ENCODE assay signal across 25 mouse cellular contexts in the genomic region with DNA sequence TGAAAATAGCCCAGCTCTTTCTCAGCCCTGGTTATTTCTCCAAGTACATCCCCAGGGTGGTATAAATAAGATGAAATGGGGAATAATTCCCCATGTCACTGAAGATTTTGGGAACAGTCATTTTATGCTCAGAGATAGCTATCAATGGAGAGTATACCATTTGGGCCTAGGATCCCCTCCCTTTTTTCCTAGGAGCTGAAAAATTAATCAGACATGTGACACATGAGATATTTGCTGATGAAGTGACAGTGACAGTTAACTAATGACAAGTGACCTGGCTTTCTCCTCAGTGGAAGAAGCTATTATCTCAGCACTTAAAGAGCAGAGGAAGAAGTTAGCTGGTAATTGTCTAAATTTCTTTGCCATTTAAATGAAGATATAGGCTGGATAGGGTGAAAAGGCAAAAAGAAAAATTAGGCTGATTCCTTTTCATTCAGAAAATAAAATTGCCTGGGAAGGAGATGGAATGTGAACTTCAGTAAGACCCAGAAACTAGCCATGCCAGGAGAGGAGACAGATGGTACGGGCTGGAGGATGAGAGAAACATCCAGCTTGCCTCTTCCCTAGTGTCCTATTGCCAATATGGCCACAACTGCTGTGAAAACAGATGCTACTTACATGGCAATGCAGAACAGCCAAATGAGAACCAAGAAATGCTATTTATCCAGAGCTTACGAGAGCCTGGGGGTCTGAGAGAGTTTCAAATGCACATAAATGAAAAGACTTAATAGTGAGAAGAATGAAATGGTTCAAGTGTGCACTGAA.
DNase-seq lines count a peak whose midpoint lies in the region; ATAC-seq lines count a peak whose summit lies in the region.
"Had no signal": no experiment of that assay in that cellular context is flagged by ENCODE, and none has a peak within 500 bp of the region (broad histone marks: within the 10 kb centered on the region; RNA-seq: fewer than 3 reads in every experiment).

No protein-coding gene starts in this region.

- H3K36me3 ChIP-seq in hindbrain, embryonic 13.5 days: no peaks in the 10 kb centered on the region
- H3K36me3 ChIP-seq in hindbrain, embryonic 12.5 days: no peaks in the 10 kb centered on the region
- H3K36me3 ChIP-seq in hindbrain, embryonic 16.5 days (ENCODE audit: control insufficient read depth, insufficient read depth, low read length): no peaks in the 10 kb centered on the region
- no peaks in the 10 kb centered on the region for H3K36me3 ChIP-seq in neural tube, embryonic 15.5 days
- H3K36me3 ChIP-seq: embryonic facial prominence, embryonic 15.5 days; heart, embryonic 13.5 days; intestine, embryonic 15.5 days; limb, embryonic 13.5 days; lung, embryonic 15.5 days; midbrain, embryonic 10.5 days had no signal

- 64% methylated on average over 2 of the region's 2 CpGs for WGBS in hindbrain, embryonic 13.5 days
- 75% methylated on average over 2 of the region's 2 CpGs for WGBS in hindbrain, embryonic 12.5 days
- 57% methylated on average over 2 of the region's 2 CpGs for WGBS in hindbrain, embryonic 16.5 days
- WGBS in neural tube, embryonic 15.5 days: 47% methylated on average over 2 of the region's 2 CpGs

- no peak overlapping the region for H3K4me2 ChIP-seq in hindbrain, embryonic 13.5 days
- H3K4me2 ChIP-seq in hindbrain, embryonic 12.5 days (replicated peaks): no peak overlapping the region
- no peak overlapping the region for H3K4me2 ChIP-seq in hindbrain, embryonic 16.5 days (ENCODE audit: low read length)
- no peak overlapping the region for H3K4me2 ChIP-seq in neural tube, embryonic 15.5 days
- H3K4me2 ChIP-seq: embryonic facial prominence, embryonic 15.5 days; heart, embryonic 13.5 days; intestine, embryonic 15.5 days; limb, embryonic 13.5 days; liver, embryonic 11.5 days; lung, embryonic 15.5 days had no signal

- DNase-seq in left cerebral cortex, postnatal 4 days: peak; percentile 6
- DNase-seq in left cerebral cortex, postnatal 14 days (ENCODE audit: low spot score in 2 of 2): no peak
- DNase-seq in adrenal gland, adult 2 months: no peak
- DNase-seq: adrenal gland, adult 8-10 months; B cell, adult 2 months; cerebellum, adult 11 months; cerebellum, adult 9-11 months; gastrocnemius, postnatal 10 days; heart, postnatal 10 days; kidney, adult 2 months; kidney, postnatal 36 days; right cerebral cortex, postnatal 4 days; thymus, postnatal 4 days had no signal

- H3K9ac ChIP-seq in hindbrain, embryonic 13.5 days: no peak overlapping the region
- H3K9ac ChIP-seq in hindbrain, embryonic 12.5 days: no peak overlapping the region
- no peak overlapping the region for H3K9ac ChIP-seq in hindbrain, embryonic 16.5 days (ENCODE audit: low read depth, low read length)
- no peak overlapping the region for H3K9ac ChIP-seq in neural tube, embryonic 15.5 days (replicated peaks)
- H3K9ac ChIP-seq: embryonic facial prominence, embryonic 15.5 days; heart, embryonic 13.5 days; intestine, embryonic 15.5 days; limb, embryonic 13.5 days; lung, embryonic 15.5 days had no signal

- H3K27me3 ChIP-seq in hindbrain, embryonic 13.5 days: no peaks in the 10 kb centered on the region
- H3K27me3 ChIP-seq in hindbrain, embryonic 12.5 days: no peaks in the 10 kb centered on the region
- no peaks in the 10 kb centered on the region for H3K27me3 ChIP-seq in hindbrain, embryonic 16.5 days (replicated peaks; ENCODE audit: control insufficient read depth, insufficient read depth, low read length)
- H3K27me3 ChIP-seq in neural tube, embryonic 15.5 days (replicated peaks): no peaks in the 10 kb centered on the region
- H3K27me3 ChIP-seq: embryonic facial prominence, embryonic 15.5 days; heart, embryonic 13.5 days; intestine, embryonic 15.5 days; limb, embryonic 13.5 days; lung, embryonic 15.5 days had no signal

- intact Hi-C loops in left cerebral cortex, postnatal 4 days (cut with DNase I): no loop called here
- intact Hi-C loops in left cerebral cortex, postnatal 14 days (cut with DNase I): no loop called here

- no peaks in the 10 kb centered on the region for H3K9me3 ChIP-seq in hindbrain, embryonic 13.5 days
- H3K9me3 ChIP-seq in hindbrain, embryonic 12.5 days (replicated peaks): no peaks in the 10 kb centered on the region
- H3K9me3 ChIP-seq in hindbrain, embryonic 16.5 days (ENCODE audit: control insufficient read depth, low read length): no peaks in the 10 kb centered on the region
- H3K9me3 ChIP-seq in neural tube, embryonic 15.5 days (replicated peaks): no peaks in the 10 kb centered on the region
- H3K9me3 ChIP-seq: embryonic facial prominence, embryonic 15.5 days; heart, embryonic 13.5 days; intestine, embryonic 15.5 days; limb, embryonic 13.5 days; lung, embryonic 15.5 days; midbrain, embryonic 10.5 days had no signal

- H3K27ac ChIP-seq in hindbrain, embryonic 13.5 days: no peak overlapping the region
- H3K27ac ChIP-seq in hindbrain, embryonic 12.5 days: no peak overlapping the region
- H3K27ac ChIP-seq in hindbrain, embryonic 16.5 days (ENCODE audit: low read depth, low read length): no peak overlapping the region
- no peak overlapping the region for H3K27ac ChIP-seq in neural tube, embryonic 15.5 days (replicated peaks)
- H3K27ac ChIP-seq: embryonic facial prominence, embryonic 15.5 days; heart, embryonic 13.5 days; intestine, embryonic 15.5 days; limb, embryonic 13.5 days; lung, embryonic 15.5 days; midbrain, embryonic 10.5 days had no signal

- H3K4me3 ChIP-seq in hindbrain, embryonic 13.5 days: no peak overlapping the region
- H3K4me3 ChIP-seq in hindbrain, embryonic 12.5 days: no peak overlapping the region
- H3K4me3 ChIP-seq in hindbrain, embryonic 16.5 days (ENCODE audit: low read length): no peak overlapping the region
- H3K4me3 ChIP-seq in neural tube, embryonic 15.5 days (replicated peaks): no peak overlapping the region
- H3K4me3 ChIP-seq: embryonic facial prominence, embryonic 15.5 days; heart, embryonic 13.5 days; intestine, embryonic 15.5 days; limb, embryonic 13.5 days; lung, embryonic 15.5 days; midbrain, embryonic 10.5 days had no signal

- peak; percentile 83 for ATAC-seq in hindbrain, embryonic 13.5 days (ENCODE audit: low FRiP score)
- ATAC-seq in hindbrain, embryonic 12.5 days (ENCODE audit: low FRiP score): no peak
- ATAC-seq in hindbrain, embryonic 16.5 days: peak; percentile 87
- ATAC-seq in neural tube, embryonic 15.5 days (ENCODE audit: low FRiP score): peak; percentile 77
- ATAC-seq: intestine, embryonic 15.5 days; midbrain, embryonic 16.5 days had no signal

- H3K4me1 ChIP-seq in hindbrain, embryonic 13.5 days (replicated peaks): no peaks in the 10 kb centered on the region
- H3K4me1 ChIP-seq in hindbrain, embryonic 12.5 days: no peaks in the 10 kb centered on the region
- H3K4me1 ChIP-seq in hindbrain, embryonic 16.5 days (ENCODE audit: control insufficient read depth, insufficient read depth, low read depth, low read length): no peaks in the 10 kb centered on the region
- H3K4me1 ChIP-seq in neural tube, embryonic 15.5 days: no peaks in the 10 kb centered on the region
- H3K4me1 ChIP-seq: embryonic facial prominence, embryonic 15.5 days; heart, embryonic 13.5 days; intestine, embryonic 15.5 days; limb, embryonic 13.5 days; lung, embryonic 15.5 days; midbrain, embryonic 10.5 days had no signal
